Mouse (Mus musculus) Patski (cell line): ENCODE measurements around the gene Prkg1. TPM values are rescaled to one million over a fixed set of nuclear protein-coding genes. Genes with fewer than 3 reads are reported as not detected.
"Not testable (repeated sequence)": the region's sequence is repeated elsewhere in the genome, so short reads cannot be mapped to it uniquely, and the experiment has no call there.

Experiments used
- ATAC-seq: fragments of 100-300 bp; one replicate; pipeline ENCODE4 v1.8.0; 2021
- CTCF ChIA-PET: fragments of 350-600 bp; sonication (Branson Sonifier 250); formaldehyde crosslinking; loops from one replicate; lab custom pipeline; 2022; ENCODE audit warnings: inconsistent platforms; lab: Charles Lee
- POLR2A ChIA-PET: fragments of 350-600 bp; sonication (Branson Sonifier 250); formaldehyde crosslinking; loops from one replicate; lab custom pipeline; 2022; ENCODE audit warnings: antibody characterized with exemption, inconsistent platforms; lab: Charles Lee
- DNase-seq: peaks from one replicate; pipeline ENCODE4 v3.0.0-alpha.2; 2011; ENCODE audit warnings: low read depth, low spot score
- H3K27me3 ChIP-seq: fragments of 371-371 bp; one replicate; pipeline ENCODE4 v1.5.1; 2021
- CTCF ChIP-seq: fragments of 100-300 bp; IDR thresholded peaks from one replicate; pipeline ENCODE4 v1.5.1; 2021
- in situ Hi-C: fragments of 300-500 bp; cut with MboI; formaldehyde crosslinking; loops from 3 replicates; pipeline ENCODE4 v1.11.1; 2018; ENCODE audit warnings: low pct_unique_long_range_greater_than_20kb, mixed read lengths
- polyA plus RNA-seq: library from polyadenylated mRNA; unstranded; gene quantifications from one replicate; pipeline ENCODE4 v1.2.3, GENCODE M21; 2021

Prkg1 gene
- polyA plus RNA-seq, 1 experiment from 2014 or later: not detected

DNA sequence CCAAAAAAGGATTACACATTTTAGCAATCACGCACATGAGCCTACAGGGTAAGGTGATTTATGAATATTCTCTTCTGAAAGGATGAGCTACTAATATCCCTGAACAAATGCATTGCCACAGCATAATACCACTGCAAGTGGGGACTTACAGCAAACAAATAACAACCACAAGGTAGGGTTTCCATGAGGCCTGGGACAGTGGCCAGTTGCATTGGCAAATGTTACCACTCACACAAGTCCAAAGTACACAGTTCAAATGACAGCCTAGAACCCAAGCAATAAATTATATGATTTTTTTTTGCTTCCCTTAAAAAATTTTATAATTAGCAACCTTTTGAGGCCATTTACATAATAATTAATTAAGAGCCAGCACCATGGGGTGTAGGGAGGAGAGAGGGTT is 395.7 kb downstream of the Prkg1 start:
- ATAC-seq (no peak), DNase-seq (no peak)
- peaks cover 37% of the 10 kb centered on the region for H3K27me3 ChIP-seq
- no peak for TF ChIP-seq CTCF
- ChIA-PET CTCF (no interaction called here), POLR2A (interaction anchor here (0.7 kb wide), 1 partner anchor 860 kb away, joined by 3 read pairs; no protein-coding TSS in a partner anchor)
- in situ Hi-C loops: no loop called here

GRCm38 (mm10) chr19:31362051-31362450 is 402.8 kb downstream of the Prkg1 start:
- CTCF ChIA-PET: no interaction called here
- no peak for ATAC-seq

GRCm38 (mm10) chr19:31361575-31361974 is 403.3 kb downstream of the Prkg1 start:
- DNase-seq (no peak), ATAC-seq (no peak)
- in situ Hi-C loops: no loop called here
- peaks cover 13% of the 10 kb centered on the region for H3K27me3 ChIP-seq
- POLR2A ChIA-PET: interaction anchor here (0.6 kb wide), 2 partner anchors 15 to 25 kb away, joined by 3 read pairs; no protein-coding TSS in a partner anchor
- CTCF ChIA-PET: no interaction called here
- TF ChIP-seq CTCF: no peak

More at GRCm38 (mm10) chr19:31362051-31362450, 402.8 kb downstream of the Prkg1 start:
- H3K27me3 ChIP-seq: peaks cover 8% of the 10 kb centered on the region
- in situ Hi-C loops: no loop called here
- no peak for TF ChIP-seq CTCF
- POLR2A ChIA-PET: interaction anchor here (0.6 kb wide), 1 partner anchor 24 kb away, joined by 3 read pairs; no protein-coding TSS in a partner anchor
- DNase-seq: no peak

DNA sequence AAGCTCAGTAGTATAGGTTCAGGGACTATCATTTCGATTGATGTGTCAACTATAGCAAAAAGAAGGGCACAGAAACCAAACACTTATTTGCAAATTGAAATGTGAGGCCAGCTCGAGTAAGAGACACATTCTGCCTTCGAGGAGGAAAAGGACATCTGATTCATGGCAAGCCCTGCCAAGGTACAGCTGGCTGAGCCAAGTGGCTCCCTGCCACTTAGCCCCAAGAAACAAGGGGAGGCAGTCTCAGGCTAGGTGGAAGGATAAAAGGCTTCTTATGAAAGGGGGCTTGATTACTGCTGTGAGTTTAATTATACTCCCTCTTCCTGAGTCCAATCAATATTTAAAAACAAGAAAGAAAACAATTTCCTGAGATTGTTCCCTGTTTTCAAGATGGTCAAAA is 403.7 kb downstream of the Prkg1 start:
- DNase-seq: no peak
- POLR2A ChIA-PET: interaction anchor here (0.6 kb wide), 2 partner anchors 16 to 25 kb away, joined by 3 read pairs; no protein-coding TSS in a partner anchor
- ATAC-seq: no peak
- CTCF ChIA-PET: no interaction called here
- no peak for TF ChIP-seq CTCF
- in situ Hi-C loops: no loop called here
- peaks cover 14% of the 10 kb centered on the region for H3K27me3 ChIP-seq

- in situ Hi-C loops: no loop called here
- peaks cover 43% of the 10 kb centered on the region for H3K27me3 ChIP-seq
- CTCF ChIA-PET: no interaction called here
- TF ChIP-seq CTCF: no peak
- ATAC-seq: no peak
- no peak for DNase-seq
- POLR2A ChIA-PET: no interaction called here
These were observed 409.9 kb downstream of the Prkg1 start for GRCm38 (mm10) chr19:31354959-31355358.

DNA sequence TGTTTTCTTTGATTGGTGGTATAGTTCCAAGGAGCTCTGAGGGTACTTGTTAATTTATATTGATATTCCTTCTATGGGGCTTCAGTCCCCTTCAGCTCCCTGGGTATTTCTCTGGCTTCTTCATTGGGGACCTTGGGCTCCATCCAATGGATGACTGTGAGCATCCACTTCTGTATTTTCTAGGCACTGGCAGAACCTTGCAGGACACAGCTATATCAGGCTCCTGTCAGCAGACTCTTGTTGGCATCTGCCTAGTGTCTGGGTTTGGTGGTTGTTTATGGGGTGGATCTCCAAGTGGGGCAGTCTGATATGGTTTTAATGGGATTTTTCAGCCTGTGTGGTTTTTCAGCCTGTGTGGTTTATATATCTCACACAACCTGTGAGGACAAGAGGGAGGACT is 412.0 kb downstream of the Prkg1 start:
- ATAC-seq, in situ Hi-C loops, CTCF ChIA-PET, DNase-seq, POLR2A ChIA-PET: not testable (repeated sequence)
- H3K27me3 ChIP-seq: peaks cover 54% of the 10 kb centered on the region

DNA sequence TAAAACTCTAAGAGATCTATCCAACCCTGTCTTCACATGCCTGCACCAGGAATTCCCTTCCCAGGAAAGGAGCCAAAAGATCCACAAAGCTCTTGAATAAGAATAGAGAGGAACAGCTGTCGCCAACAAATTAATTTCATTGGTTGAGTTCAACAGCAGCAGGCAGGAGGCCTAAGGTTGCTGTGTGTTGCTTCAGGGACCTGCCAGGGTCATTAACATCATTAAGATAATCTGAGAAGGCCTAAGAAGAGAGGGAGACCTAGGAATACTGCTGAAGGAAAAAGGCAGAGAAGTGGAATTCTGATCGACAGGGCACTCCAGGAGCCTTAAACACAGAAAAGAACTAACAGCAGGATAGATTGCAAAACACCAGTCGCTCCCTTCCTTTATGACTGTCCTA is 413.0 kb downstream of the Prkg1 start:
- CTCF ChIA-PET: interaction anchor here (0.9 kb wide), 1 partner anchor 14 kb away, joined by 4 read pairs; no protein-coding TSS in a partner anchor
- no peak for TF ChIP-seq CTCF
- H3K27me3 ChIP-seq: peaks cover 49% of the 10 kb centered on the region
- ATAC-seq: no peak
- DNase-seq: no peak
- in situ Hi-C loops: no loop called here
- POLR2A ChIA-PET: interaction anchor here (0.6 kb wide), 1 partner anchor 313 kb away, joined by 5 read pairs; no protein-coding TSS in a partner anchor

- H3K27me3 ChIP-seq: peaks cover 28% of the 10 kb centered on the region
- in situ Hi-C loops: loop anchor here (10.0 to 25.0 kb wide), 3 partner anchors 343 to 680 kb away; no protein-coding TSS in a partner anchor
- DNase-seq (no peak), ATAC-seq (peak; percentile 69)
- TF ChIP-seq CTCF: peak; percentile 80
- CTCF ChIA-PET: no interaction called here
- POLR2A ChIA-PET: no interaction called here
These were observed 422.7 kb downstream of the Prkg1 start for GRCm38 (mm10) chr19:31342150-31342549.

GRCm38 (mm10) chr19:31340898-31341297 is 423.9 kb downstream of the Prkg1 start:
- in situ Hi-C loops: loop anchor here (10.0 to 25.0 kb wide), 3 partner anchors 344 to 679 kb away; no protein-coding TSS in a partner anchor
- H3K27me3 ChIP-seq: peaks cover 20% of the 10 kb centered on the region
- POLR2A ChIA-PET: interaction anchor here (0.6 kb wide), 1 partner anchor 10 kb away, joined by 3 read pairs; no protein-coding TSS in a partner anchor
- TF ChIP-seq CTCF: no peak
- CTCF ChIA-PET: interaction anchor here (0.8 kb wide), 1 partner anchor 14 kb away, joined by 3 read pairs; no protein-coding TSS in a partner anchor
- ATAC-seq (no peak), DNase-seq (no peak)

DNA sequence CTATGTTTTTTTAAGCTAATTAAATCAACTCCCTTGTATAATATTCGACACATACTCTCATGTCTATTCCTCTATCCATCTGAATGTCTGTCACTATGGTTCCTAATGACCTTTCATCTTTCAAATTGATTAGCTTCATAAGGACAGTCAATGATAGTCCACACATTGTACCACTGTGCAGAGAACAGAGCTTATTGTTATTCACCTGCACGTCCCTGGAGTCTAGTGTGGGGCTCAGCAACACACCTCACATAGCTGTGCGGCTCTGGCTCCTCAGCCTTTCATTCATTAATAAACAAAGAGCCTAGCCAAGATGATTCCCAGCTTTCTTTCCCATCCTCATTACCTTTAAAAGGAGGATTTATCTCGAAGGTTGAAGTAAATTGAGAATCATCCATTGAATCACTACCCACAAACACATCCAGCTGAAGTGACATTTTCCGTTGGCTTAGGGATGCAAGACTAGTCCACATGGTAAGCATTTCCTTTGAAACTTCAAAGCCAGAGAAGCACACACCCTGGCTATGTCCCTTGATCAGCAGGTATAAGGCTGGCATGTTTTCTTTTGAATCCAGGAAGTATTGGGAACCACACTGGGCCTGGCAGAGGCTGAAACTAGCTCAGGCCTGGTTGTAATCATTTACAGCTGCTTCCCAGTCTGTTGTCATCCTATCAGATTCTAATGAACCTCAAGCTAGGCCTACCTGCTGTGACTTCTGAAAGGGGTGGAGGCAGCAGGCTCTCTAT is 426.3 kb downstream of the Prkg1 start:
- ChIA-PET POLR2A (interaction anchor here (0.6 kb wide), 1 partner anchor 78 kb away, joined by 4 read pairs; no protein-coding TSS in a partner anchor), CTCF (interaction anchor here (1.2 to 1.4 kb wide), 3 partner anchors 13 to 495 kb away, joined by 3 to 4 read pairs (median 3); no protein-coding TSS in a partner anchor)
- H3K27me3 ChIP-seq: peaks cover 9% of the 10 kb centered on the region
- no peak for DNase-seq
- ATAC-seq: no peak
- in situ Hi-C loops: loop anchor here (25.0 kb wide), 1 partner anchor 676 kb away; no protein-coding TSS in a partner anchor
- no peak for TF ChIP-seq CTCF

DNA sequence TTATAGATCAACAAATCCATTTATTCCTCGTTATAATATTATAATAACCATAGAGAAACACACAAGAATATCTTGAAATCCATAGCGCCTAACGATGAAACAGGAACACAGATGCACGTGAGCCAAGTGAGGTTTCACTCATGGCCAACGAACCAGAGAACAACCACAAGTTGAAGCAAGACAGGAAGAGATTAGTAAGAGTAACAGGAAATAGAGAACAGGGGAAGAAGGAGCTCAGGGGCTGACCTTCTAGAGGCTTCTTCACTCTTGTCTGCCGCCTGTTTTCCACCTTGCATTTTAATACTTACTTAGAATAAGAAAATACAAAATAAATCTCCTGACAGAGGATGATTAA is 427.0 kb downstream of the Prkg1 start:
- DNase-seq (no peak), ATAC-seq (no peak)
- no peak for TF ChIP-seq CTCF
- in situ Hi-C loops: loop anchor here (25.0 kb wide), 1 partner anchor 676 kb away; no protein-coding TSS in a partner anchor
- ChIA-PET CTCF (interaction anchor here (1.2 to 1.4 kb wide), 3 partner anchors 13 to 495 kb away, joined by 3 to 4 read pairs (median 3); no protein-coding TSS in a partner anchor), POLR2A (no interaction called here)
- peaks cover 9% of the 10 kb centered on the region for H3K27me3 ChIP-seq
